Mouse (Mus musculus): Measurements from ENCODE around the gene Gm572. TPM values are rescaled to one million over a fixed set of nuclear protein-coding genes. Genes with fewer than 3 reads are reported as not detected.

Gm572 gene
- total and polyA plus RNA-seq, 3 experiments, result not detected

GRCm38 (mm10) chr4:148610631-148611364, 32.3 kb upstream of the Gm572 start:
- Histone ChIP-seq H3K9me3 (replicated peaks; ENCODE audit: insufficient read depth, low read length) (no peaks in the 10 kb centered on the region), H3K9ac (ENCODE audit: control insufficient read depth, low read depth, low read length, poor library complexity, severe bottlenecking) (no peak overlapping the region), H3K36me3 (ENCODE audit: control insufficient read depth in 1 of 2, insufficient read depth in 2 of 2, low read length in 2 of 2) (peaks cover 0 to 5% of the 10 kb centered on the region in 2 experiments; a peak in 2 of 4 replicates), H3K79me2 (ENCODE audit: control insufficient read depth, insufficient read depth, low read length, poor library complexity) (no peaks in the 10 kb centered on the region), H3K27me3 (ENCODE audit: control insufficient read depth in 1 of 2, insufficient read depth in 2 of 2, low read length in 2 of 2) (no peaks in the 10 kb centered on the region), H3K4me3 (ENCODE audit: control insufficient read depth in 1 of 2, insufficient read depth in 1 of 2, low read depth in 2 of 2, low read length in 2 of 2) (no peak overlapping the region), H3K4me1 (ENCODE audit: control insufficient read depth in 1 of 2, insufficient read depth in 2 of 2, low read length in 2 of 2) (no peaks in the 10 kb centered on the region), H3K27ac (ENCODE audit: control insufficient read depth, low read depth, low read length) (no peak overlapping the region)
- TF ChIP-seq TBP (IDR thresholded peaks at IDR 0.05; ENCODE audit: low read depth, low read length) (no peak), MEF2A (IDR thresholded peaks at IDR 0.05; ENCODE audit: extremely low read depth, insufficient replicate concordance, low read depth, low read length, poor library complexity, severe bottlenecking) (no peak), TAL1 (IDR thresholded peaks at IDR 0.05; ENCODE audit: low read length) (no peak), CHD1 (IDR thresholded peaks at IDR 0.05; ENCODE audit: low read depth, low read length) (no peak), RAD21 (IDR thresholded peaks at IDR 0.05; ENCODE audit: low read depth, low read length) (no peak), ZMIZ1 (IDR thresholded peaks at IDR 0.05; ENCODE audit: low read depth, low read length) (peak; percentile 40; the same call in 1 of the 2 replicates), MAFK (IDR thresholded peaks at IDR 0.05; ENCODE audit: borderline replicate concordance, low read depth, low read length) (no peak), ZC3H11A (IDR thresholded peaks at IDR 0.05; ENCODE audit: low read depth, low read length) (no peak), USF1 (IDR thresholded peaks at IDR 0.05; ENCODE audit: low read depth, low read length) (no peak), ZKSCAN1 (IDR thresholded peaks at IDR 0.05; ENCODE audit: low read depth, low read length) (0 out of 2 replicates have a peak, but pooled peaks have one; percentile 10), POLR2A (IDR thresholded peaks at IDR 0.05; ENCODE audit: control insufficient read depth in 1 of 2, insufficient read depth in 1 of 2, low read depth in 1 of 2, low read length in 2 of 2, poor library complexity in 1 of 2) (peak in 1 of 2 experiments; percentile 10; a peak in 1 of 4 replicates), NELFE (IDR thresholded peaks at IDR 0.05; ENCODE audit: low read depth, low read length) (no peak), ELF1 (IDR thresholded peaks at IDR 0.05; ENCODE audit: low read depth, low read length) (no peak), POLR2AphosphoS2 (IDR thresholded peaks at IDR 0.05; ENCODE audit: low read length) (0 out of 2 replicates have a peak, but pooled peaks have one; percentile 23), MYC (IDR thresholded peaks at IDR 0.05; ENCODE audit: low read depth, low read length) (no peak)
- DNase-seq (ENCODE audit: low read depth, low spot score), result no peak

- Histone ChIP-seq H3K79me2 (ENCODE audit: control insufficient read depth, insufficient read depth, low read length, poor library complexity) (no peaks in the 10 kb centered on the region), H3K4me1 (ENCODE audit: control insufficient read depth in 1 of 2, insufficient read depth in 2 of 2, low read length in 2 of 2) (no peaks in the 10 kb centered on the region), H3K27me3 (ENCODE audit: control insufficient read depth in 1 of 2, insufficient read depth in 2 of 2, low read length in 2 of 2) (no peaks in the 10 kb centered on the region), H3K27ac (ENCODE audit: control insufficient read depth, low read depth, low read length) (no peak overlapping the region), H3K36me3 (ENCODE audit: control insufficient read depth in 1 of 2, insufficient read depth in 2 of 2, low read length in 2 of 2) (peaks cover 4 to 9% of the 10 kb centered on the region in 2 experiments), H3K9me3 (replicated peaks; ENCODE audit: insufficient read depth, low read length) (no peaks in the 10 kb centered on the region), H3K9ac (ENCODE audit: control insufficient read depth, low read depth, low read length, poor library complexity, severe bottlenecking) (no peak overlapping the region), H3K4me3 (ENCODE audit: control insufficient read depth in 1 of 2, insufficient read depth in 1 of 2, low read depth in 2 of 2, low read length in 2 of 2) (no peak overlapping the region)
- no peak for DNase-seq (ENCODE audit: low read depth, low spot score)
- TF ChIP-seq E2F4 (IDR thresholded peaks at IDR 0.05; ENCODE audit: borderline replicate concordance, low read depth, low read length) (no peak), POLR2AphosphoS2 (IDR thresholded peaks at IDR 0.05; ENCODE audit: low read length) (peak; percentile 24; the same call in 1 of the 2 replicates)
These were observed 30.6 kb upstream of the Gm572 start for GRCm38 (mm10) chr4:148612557-148612956.

All from MEL (cell line).